Mouse (Mus musculus): Measurements from ENCODE around the gene Rtl10. TPM values are rescaled to one million over a fixed set of nuclear protein-coding genes. Genes with fewer than 3 reads are reported as not detected.

Gene Rtl10
- 2.0 TPM in 1 of 3 replicates, not detected in the others for total RNA-seq (2017)

DNA sequence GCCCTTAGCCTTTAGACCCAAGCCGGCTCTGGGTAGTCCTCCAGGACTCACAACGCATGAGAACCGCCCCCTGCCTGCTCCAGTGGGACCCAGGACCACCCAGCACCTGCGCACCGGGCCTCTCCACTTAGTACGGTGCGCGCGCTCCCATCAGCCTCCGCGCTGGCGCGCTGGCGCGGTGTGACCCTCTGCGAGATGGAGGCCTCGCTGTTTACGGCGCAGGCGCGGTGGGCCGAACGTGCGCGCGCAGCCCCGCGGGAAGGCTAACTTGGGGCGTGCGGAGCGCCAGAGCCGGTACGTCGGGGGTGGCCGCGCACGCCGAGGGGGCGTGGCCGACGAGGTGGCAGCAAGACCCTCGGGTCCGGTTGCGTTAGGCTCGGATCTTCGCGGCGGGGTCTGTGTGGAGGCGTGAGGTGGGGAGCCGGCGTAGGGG lies at the start of gene Rtl10, which contains the start of gene Gnb1l:
TSS of gene Rtl10 (plus strand) at position 344 of the 433 bp plus-strand sequence.
TSS of gene Gnb1l (plus strand) at position 156 of the 433 bp plus-strand sequence.
- ATAC-seq (replicated peaks; ENCODE audit: insufficient number of reproducible peaks, low FRiP score, low TSS enrichment, poor library complexity, severe bottlenecking), result peak; percentile 64

DNA sequence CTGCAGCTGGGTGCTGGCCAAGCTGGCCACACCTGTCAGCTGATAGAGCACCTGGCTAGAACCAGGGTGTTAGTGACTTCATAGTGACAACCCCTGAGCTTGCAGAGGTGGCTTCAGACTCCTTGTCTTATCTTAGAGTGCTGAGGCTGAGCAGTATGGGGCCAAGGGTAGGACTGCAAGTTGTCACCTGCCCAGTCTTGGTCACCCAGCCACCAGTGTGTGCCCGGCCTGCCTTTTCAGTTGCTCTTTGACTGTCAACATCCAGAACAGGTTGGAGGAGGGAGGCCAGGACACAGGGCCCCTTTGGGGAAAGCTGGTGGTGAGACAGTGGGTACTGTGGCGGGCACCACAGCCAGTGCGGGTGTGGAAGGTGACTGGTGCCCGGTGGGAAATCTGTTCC lies 49.7 kb upstream of the Rtl10 start:
- ATAC-seq (replicated peaks; ENCODE audit: insufficient number of reproducible peaks, low FRiP score, low TSS enrichment, poor library complexity, severe bottlenecking), result no peak

DNA sequence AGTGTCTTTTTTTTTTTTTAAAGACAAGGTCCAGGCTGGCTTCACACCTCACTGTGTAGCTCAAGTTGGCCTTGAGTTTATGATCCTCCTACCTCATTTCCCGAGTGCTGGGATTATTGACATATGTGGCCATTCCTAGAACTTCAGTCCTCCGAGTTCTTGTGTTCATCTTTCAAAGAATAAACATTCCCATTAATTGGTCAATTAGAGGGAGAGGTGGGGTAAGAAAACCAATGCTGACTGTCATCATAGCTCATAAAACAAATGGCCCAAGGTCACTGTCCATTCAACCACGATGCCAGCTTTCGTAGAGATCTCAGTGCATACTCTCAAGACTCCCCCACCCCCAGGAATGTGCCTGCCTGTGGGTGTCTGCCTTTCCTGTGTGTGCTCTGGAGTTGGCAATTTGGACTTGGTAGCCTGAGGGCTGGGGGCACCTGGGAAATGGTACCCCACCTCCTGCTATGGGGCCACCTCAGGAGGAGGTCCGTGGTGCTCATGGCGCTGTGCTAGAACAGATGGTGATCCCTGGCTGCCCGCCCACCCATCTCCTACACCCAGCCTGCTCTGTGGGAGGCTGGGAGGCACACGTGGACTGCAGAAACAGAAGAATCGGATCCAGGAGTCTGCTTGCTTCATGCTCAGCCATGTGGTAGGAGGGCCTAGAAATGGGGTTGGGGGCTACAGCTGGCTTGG lies 47.1 kb upstream of the Rtl10 start:
- ATAC-seq (replicated peaks; ENCODE audit: insufficient number of reproducible peaks, low FRiP score, low TSS enrichment, poor library complexity, severe bottlenecking), result no peak

DNA sequence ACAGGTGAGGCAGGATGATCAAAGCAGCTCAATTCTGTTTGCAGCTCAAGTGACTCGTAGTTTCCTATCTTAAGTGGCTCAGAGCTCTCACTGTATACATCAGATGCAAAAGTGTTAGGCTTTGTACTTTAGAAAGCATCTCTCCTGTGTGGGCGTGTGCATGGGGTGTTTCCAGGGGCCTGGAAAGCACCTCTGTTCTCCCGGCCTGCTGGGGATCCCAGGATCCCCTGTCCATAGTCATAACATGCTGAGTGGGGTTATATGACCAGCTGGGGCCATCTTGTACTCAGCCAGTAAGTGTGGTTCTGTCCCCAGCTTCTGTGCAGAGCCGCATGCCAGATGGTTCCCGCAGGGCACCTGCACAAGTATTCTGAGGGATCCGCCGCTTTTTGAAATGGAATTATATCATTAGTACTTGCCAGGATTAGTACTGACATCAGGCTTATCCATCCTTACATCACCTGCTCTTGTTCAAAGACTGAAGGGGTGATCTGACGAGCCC lies 46.3 kb upstream of the Rtl10 start:
- no peak for ATAC-seq (replicated peaks; ENCODE audit: insufficient number of reproducible peaks, low FRiP score, low TSS enrichment, poor library complexity, severe bottlenecking)

DNA sequence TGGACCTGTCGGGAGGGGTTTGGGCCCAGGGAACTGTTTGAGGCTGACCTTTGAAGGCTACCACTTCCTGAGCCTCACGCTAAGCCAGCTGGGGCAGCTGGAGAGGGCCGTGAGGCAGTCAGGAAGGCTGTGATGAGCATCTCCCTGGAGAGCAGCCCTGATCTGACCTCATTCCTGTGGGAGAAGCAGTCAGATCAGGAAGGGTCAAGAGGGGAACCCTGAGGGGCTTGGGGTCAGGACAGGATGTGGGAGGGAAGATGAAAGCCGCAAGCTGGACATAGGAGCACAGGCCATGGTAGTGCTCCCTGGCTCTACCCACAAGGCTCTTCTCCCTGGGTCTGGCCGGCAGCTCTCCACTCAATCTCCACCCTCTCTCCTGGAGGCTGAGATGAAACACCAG lies 44.9 kb upstream of the Rtl10 start:
- ATAC-seq (replicated peaks; ENCODE audit: insufficient number of reproducible peaks, low FRiP score, low TSS enrichment, poor library complexity, severe bottlenecking), result no peak

DNA sequence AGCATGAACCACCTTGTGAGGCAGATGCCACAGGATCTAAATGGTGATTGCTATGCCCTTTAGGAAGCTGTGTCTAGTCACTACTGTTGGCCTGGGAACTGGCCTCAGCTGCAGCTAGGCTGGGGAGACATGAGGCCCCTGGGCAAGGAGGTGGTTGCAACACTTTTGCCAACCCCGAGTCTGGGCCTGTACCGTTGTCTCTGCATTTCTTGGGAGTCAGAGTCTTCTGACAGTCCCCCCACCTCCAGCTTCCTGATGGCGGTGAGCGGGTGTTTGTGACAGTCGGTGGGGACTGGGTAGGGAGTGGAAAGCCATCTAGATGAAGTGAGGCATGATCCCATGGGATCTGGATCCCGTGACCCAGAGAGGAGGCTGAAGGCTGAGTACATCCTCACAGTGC lies 43.3 kb upstream of the Rtl10 start:
- no peak for ATAC-seq (replicated peaks; ENCODE audit: insufficient number of reproducible peaks, low FRiP score, low TSS enrichment, poor library complexity, severe bottlenecking)

DNA sequence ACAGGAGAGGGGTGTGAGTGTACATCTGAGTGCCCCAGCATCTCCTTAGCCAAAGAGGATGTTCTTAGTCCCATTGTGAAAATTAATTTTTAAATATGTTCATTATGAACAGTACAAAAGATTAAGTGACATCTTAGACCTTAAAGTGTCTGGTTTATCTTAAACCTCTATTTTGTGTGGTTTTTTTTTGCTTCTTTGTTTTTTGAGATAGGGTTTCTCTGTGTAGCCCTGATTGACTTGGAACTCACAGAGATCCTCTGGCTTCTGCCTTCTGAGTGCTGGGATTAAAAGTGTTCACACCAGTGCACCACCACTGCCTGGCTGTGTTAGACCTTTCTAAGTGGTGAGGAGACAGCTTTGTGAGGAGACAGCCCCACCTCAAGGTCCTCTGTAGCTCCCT lies 40.0 kb upstream of the Rtl10 start:
- ATAC-seq (replicated peaks; ENCODE audit: insufficient number of reproducible peaks, low FRiP score, low TSS enrichment, poor library complexity, severe bottlenecking), result no peak

DNA sequence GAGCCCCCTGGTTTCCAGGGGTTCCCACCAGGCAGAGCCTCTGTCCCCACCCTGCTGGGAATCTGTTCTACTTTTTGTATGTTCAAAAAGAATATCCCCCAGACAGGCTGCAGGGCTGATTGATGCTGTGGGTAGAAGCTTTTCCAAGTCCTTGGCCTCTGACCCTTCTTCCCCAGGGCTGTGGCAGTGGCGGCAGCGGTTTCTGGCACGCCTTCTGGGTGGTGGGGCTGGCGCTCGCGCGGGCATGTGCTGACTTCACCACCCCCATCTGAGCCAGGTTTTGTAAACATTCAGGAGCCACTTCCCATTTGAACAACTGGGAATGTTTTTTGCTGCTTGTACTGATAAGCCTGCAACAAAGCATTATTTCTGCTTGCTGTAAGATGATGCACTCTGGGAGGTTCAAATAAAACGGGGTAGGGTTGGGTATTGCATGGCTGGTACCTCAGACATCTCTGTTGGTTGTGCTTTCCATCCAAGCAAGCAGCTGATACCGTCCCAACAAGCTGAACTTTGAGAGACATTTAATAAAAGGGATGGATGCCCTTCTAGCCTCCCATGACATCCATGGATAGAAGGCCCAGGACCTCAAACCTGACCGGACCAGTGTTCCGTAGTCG lies 39.3 kb upstream of the Rtl10 start:
- no peak for ATAC-seq (replicated peaks; ENCODE audit: insufficient number of reproducible peaks, low FRiP score, low TSS enrichment, poor library complexity, severe bottlenecking)

DNA sequence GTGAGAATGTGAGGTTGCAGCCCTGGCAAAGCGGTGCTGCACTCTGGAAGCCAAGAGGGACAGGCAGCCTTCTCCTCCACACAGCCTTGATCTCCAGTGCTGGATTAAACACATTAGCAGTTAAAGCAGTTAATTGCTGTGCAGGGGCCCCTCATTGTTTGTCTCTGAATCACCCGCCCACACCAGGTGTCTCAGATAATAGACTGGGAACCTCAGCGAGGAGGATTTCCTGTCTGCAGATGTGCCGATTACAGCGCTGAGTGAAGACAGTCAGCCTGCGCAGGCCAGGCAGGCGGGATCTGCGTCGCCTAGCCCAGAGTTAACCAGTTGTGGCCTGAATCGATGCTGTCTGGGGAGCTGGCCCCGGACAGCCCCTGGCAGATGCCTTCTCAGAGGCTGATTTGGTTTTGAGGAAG lies 38.7 kb upstream of the Rtl10 start:
- no peak for ATAC-seq (replicated peaks; ENCODE audit: insufficient number of reproducible peaks, low FRiP score, low TSS enrichment, poor library complexity, severe bottlenecking)

DNA sequence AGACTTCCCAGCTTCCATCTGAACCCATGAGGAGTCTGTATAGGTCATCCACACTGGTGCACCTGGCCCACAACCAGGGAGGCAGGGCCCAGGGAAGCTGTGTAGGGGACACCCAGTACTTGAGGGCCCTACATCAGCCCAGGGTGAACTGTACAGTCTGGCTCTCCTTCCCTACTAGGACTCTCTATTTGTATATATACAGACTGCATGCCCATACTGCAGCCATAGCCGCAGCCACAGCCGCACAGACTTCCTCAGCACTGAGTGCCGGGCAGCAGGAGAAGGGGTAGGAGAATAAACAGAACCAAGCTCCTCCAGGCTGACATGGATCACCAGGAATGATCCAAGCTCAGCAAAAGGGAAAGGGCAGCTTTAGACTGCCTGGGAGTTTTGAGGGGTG lies 37.9 kb upstream of the Rtl10 start:
- ATAC-seq (replicated peaks; ENCODE audit: insufficient number of reproducible peaks, low FRiP score, low TSS enrichment, poor library complexity, severe bottlenecking), result no peak

DNA sequence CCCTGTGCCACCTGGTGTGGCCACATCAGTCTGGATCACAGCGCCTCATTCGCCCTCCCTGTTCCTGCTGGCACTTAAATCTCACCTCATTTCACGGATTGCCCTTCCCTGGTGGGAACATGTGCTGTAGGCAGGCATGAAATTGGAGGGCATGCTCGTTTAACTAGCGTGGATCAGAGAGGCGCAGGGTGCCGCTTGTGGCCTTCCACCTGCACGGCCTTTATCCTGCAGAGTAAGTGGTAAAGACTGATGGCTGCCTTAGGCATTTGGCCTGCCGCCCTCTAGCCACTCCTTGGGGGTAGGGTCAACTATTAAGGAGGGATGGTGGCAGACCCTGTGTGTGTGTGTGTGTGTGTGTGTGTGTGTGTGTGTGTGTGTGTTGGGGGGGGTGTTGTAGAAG lies 36.7 kb upstream of the Rtl10 start:
- ATAC-seq (replicated peaks; ENCODE audit: insufficient number of reproducible peaks, low FRiP score, low TSS enrichment, poor library complexity, severe bottlenecking), result no peak

DNA sequence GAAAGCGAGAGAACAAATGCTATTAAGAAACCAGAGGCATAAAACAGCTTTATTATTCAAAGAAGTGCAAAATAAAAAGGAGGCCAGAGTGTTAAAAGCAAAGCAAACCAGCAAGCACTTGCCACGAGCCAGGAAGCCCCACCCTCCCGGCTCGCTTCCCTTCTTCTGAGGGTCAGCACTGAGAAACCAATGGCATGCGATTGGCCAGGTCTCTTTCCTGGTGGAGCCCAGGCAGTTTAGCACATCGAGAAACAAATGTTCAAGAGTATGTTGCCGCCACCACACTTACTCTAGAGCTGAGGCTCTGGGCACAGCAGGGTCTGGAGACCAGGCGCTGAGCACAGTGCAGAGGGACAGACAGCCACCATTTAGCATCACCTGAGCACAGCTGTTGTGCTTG lies 36.1 kb upstream of the Rtl10 start:
- ATAC-seq (replicated peaks; ENCODE audit: insufficient number of reproducible peaks, low FRiP score, low TSS enrichment, poor library complexity, severe bottlenecking), result no peak

DNA sequence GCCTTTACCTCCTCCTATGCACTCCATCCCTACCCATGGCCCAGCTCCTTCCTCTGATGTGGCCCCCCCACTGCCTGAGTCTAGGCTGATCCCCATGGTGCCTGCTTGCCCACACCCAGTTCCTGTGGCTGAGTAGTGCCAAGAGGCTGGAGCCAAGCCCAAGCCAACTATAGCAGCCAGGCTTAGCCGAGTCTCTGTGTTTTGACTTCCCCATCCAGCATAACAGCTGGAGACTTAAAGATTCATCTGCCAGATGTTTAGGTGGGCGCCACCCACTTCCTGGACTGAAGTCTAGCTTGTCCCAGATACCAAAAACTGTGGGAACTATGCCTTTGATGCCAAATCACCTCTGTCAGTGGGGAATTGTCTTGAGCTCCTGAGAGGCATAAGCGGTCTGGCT lies 34.4 kb upstream of the Rtl10 start:
- no peak for ATAC-seq (replicated peaks; ENCODE audit: insufficient number of reproducible peaks, low FRiP score, low TSS enrichment, poor library complexity, severe bottlenecking)

DNA sequence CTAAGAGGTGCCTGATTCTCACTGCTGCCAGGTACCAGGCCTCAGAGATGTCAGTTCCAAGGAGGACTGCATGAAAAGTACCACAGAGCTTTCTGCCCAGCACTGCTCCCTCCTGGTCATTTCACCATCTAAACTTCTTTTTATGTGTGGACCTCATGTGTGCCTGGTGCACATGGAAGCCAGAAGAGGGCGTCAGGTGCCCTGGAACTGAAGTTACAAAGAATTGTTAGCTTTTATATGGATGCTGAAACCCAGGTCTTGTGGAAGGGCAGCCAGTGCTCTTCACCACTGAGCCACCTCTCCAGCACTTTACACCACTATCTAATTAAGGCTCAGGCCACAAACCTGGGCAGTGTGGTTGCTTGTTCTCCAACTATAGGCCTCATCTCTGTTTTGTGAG lies 27.9 kb upstream of the Rtl10 start:
- ATAC-seq (replicated peaks; ENCODE audit: insufficient number of reproducible peaks, low FRiP score, low TSS enrichment, poor library complexity, severe bottlenecking), result no peak

DNA sequence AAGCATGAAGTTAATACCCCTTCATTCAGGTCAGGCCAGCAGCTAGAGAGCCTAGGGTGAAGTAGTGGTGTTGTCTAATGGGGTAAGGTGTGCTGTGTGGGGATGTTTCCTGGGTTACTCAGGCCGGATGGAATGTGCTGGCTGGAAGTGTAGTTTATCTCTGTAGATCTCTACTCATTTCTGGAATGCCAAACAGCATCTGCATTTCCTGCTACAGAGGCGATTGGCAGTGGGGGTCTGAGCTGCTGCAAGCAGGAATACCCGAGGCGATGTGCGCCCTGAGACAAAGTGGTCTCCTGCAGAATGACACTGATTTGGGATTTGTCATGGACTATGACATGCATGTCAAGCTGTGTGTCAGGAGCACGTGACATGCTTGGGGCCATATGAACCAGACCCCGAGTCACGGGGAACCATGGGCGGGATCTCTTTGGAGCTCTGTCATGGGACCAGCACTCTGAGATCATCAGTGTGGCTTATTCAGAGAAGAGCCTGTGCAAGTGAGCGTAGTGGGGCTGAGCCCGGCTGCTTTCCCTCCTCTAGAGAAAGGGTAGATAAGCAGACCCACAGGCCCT lies 27.2 kb upstream of the Rtl10 start:
- no peak for ATAC-seq (replicated peaks; ENCODE audit: insufficient number of reproducible peaks, low FRiP score, low TSS enrichment, poor library complexity, severe bottlenecking)

DNA sequence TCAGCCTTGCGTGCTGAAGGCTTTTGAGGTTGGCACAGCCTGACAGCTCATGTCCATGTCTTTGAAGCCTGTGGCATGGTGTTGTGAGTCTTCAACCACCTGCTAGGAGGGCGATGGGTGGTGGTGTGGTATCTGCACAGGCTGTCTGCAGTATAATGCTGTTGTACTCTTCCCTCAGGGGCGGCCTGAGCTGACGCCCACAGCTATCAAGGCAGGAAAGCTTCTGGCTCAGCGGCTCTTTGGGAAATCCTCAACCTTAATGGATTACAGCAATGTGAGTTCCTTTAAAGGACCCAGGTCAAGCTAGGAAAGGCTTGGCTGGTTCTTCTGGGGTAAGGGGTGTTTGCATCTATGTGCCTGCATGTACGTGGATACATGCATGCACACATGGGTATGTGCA lies 26.7 kb upstream of the Rtl10 start:
- no peak for ATAC-seq (replicated peaks; ENCODE audit: insufficient number of reproducible peaks, low FRiP score, low TSS enrichment, poor library complexity, severe bottlenecking)

DNA sequence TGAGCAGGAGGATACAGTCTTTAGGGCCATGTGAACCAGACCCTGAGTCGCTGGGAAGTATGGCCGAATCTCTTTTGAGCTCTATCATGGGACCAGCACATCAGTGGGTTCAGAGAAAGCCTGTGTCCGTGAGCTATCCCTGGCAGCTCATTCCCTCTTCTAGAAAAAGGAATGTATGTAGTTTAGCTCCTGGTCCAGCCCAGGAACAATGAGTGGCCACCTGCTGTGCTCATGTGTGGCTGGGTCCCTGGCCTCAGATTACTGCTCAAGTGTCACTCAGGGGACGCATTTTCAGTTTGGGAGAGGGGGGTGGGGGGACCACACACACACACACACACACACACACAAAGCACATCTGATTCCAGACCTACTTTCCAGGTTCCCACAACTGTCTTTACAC lies 26.3 kb upstream of the Rtl10 start:
- ATAC-seq (replicated peaks; ENCODE audit: insufficient number of reproducible peaks, low FRiP score, low TSS enrichment, poor library complexity, severe bottlenecking), result no peak

DNA sequence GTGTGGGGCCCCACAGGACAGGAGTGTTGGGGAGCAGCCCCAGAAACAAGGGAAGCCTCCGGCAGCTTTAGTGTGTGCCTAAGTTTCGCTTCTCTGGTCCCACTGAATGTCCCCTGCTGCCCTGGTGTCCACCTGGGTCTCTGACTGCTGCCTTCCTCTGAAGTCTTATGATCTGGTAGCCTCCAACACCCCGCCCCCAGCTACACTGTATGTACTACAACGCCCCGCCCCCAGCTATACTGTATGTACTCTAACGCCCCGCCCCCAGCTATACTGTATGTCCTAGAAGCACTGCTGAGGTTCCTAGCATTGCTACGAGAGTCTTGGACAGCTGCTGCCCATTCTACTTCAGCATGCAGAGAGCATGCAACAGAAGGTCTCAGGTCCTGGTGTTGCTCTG lies 25.7 kb upstream of the Rtl10 start:
- no peak for ATAC-seq (replicated peaks; ENCODE audit: insufficient number of reproducible peaks, low FRiP score, low TSS enrichment, poor library complexity, severe bottlenecking)

DNA sequence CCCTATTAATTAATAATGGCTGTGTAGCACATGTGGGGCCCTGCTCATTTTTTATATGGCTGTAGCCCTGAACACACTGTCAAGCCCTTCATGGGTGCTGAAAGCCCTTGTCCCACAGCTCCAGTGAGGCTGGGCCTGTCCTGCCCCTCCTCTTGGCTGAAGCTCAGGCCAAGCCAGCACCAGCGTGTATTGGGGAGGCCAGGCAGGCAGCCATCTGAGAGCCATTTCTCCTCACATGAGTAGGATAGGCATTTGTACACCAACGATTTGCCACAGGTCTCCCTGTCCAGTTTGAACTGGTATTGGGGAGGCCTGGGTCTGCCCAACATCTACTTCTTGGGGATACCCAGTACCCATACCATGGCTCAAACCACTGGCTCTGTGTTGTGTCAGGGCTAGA lies 24.7 kb upstream of the Rtl10 start:
- ATAC-seq (replicated peaks; ENCODE audit: insufficient number of reproducible peaks, low FRiP score, low TSS enrichment, poor library complexity, severe bottlenecking), result no peak

DNA sequence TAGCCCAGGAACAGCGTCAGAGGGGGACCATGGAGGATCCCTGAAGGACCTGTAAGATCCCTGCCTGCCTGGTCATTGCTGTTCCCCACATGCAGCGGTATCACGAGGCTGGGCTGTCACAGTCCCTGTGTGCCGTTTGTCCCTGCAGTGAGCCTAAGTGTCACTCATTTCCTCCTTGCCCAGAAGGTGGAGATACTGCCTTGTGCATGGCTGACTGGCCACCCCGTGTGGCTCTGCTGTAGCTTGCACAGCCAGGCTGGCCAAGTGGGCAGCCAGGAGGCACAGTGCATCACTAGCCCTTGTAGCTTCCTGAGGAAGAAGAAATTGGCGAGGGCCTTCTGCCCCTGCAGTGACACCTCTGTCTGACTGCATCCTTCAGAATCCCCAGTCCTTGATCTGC lies 20.7 kb upstream of the Rtl10 start:
- ATAC-seq (replicated peaks; ENCODE audit: insufficient number of reproducible peaks, low FRiP score, low TSS enrichment, poor library complexity, severe bottlenecking), result no peak

All from monocyte, adult 5-6 weeks (primary cell).